Comparison of ENCODE assay signal across 18 mouse cellular contexts in the genomic region with DNA sequence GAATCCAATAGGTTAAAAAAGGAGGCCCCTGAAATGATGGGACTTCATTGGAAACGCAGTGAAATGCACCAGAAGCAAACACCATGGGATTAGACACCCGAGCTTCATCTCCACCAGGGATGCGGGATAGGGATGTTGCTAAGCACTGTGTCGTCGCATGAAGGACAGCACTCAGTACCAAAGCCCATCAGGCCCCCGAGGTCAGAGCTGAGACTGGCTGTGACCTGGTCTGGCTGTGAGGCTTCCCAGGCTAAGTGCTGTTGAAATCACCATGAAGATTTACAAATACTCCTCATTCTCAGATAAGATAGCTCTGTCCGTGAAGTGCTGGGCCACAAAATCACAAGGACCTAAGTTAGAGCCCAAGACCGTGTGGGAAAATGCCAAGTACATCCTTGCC.
"Had no signal": no experiment of that assay in that cellular context is flagged by ENCODE, and none has a peak within 500 bp of the region (broad histone marks: within the 10 kb centered on the region; RNA-seq: fewer than 3 reads in every experiment).

No protein-coding gene starts in this region.

- DNase-seq: kidney, adult 18-20 months; kidney, postnatal 10 days; kidney, postnatal 4 days; left cerebral cortex, postnatal 4 days; lung, adult 2 months; lung, postnatal 36 days; midbrain, embryonic 14.5 days; right cerebral cortex, adult 18-20 months; right cerebral cortex, postnatal 4 days; spleen, adult 18-20 months had no signal

- H3K9me3 ChIP-seq: limb, embryonic 13.5 days; neural tube, embryonic 15.5 days had no signal

- H3K27ac ChIP-seq: layer of hippocampus, adult 2 months; limb, embryonic 13.5 days; liver, embryonic 14.5 days; neural tube, embryonic 15.5 days had no signal

- H3K4me3 ChIP-seq: layer of hippocampus, adult 2 months; limb, embryonic 13.5 days; myocyte; neural tube, embryonic 15.5 days had no signal

- H3K4me1 ChIP-seq: neural tube, embryonic 15.5 days had no signal

- H3K4me2 ChIP-seq: limb, embryonic 13.5 days; neural tube, embryonic 15.5 days had no signal

- H3K9ac ChIP-seq: limb, embryonic 13.5 days; liver, embryonic 14.5 days; neural tube, embryonic 15.5 days had no signal

- H3K36me3 ChIP-seq: limb, embryonic 13.5 days; neural tube, embryonic 15.5 days had no signal

- H3K27me3 ChIP-seq: neural tube, embryonic 15.5 days had no signal

- ATAC-seq: hindbrain, embryonic 16.5 days; inflammation-experienced regulatory T-cells, adult 6 months; lung, postnatal 0 days had no signal
